Mouse (Mus musculus): Measurements from ENCODE around the gene Pars2. TPM values are rescaled to one million over a fixed set of nuclear protein-coding genes. Genes with fewer than 3 reads are reported as not detected.

Gene Pars2
- polyA plus RNA-seq, 1 experiment from 2014 or later, result 17.9 TPM

GRCm38 (mm10) chr4:106618898-106619297, 32.0 kb upstream of the Pars2 start:
- 85% methylated on average over 4 of the region's 4 CpGs for WGBS
- no peak overlapping the region for H3K4me2 ChIP-seq (replicated peaks; ENCODE audit: low read depth, low read length)
- H3K4me3 ChIP-seq (ENCODE audit: low read length), result no peak overlapping the region
- H3K36me3 ChIP-seq (ENCODE audit: insufficient read depth, low read length), result no peaks in the 10 kb centered on the region
- peaks cover 27% of the 10 kb centered on the region for H3K27me3 ChIP-seq (ENCODE audit: insufficient read depth, low read length)
- no peak overlapping the region for H3K9ac ChIP-seq (replicated peaks; ENCODE audit: low read length)
- H3K4me1 ChIP-seq (ENCODE audit: insufficient read depth, low read length), result peaks cover 14% of the 10 kb centered on the region
- H3K27ac ChIP-seq (ENCODE audit: low read length), result no peak overlapping the region
- no peaks in the 10 kb centered on the region for H3K9me3 ChIP-seq (ENCODE audit: low read length)
- no peak for ATAC-seq (ENCODE audit: low FRiP score, low TSS enrichment)

- 60% methylated on average over 3 of the region's 3 CpGs for WGBS
- H3K27me3 ChIP-seq (ENCODE audit: insufficient read depth, low read length), result peaks cover 32% of the 10 kb centered on the region
These were observed 29.4 kb upstream of the Pars2 start for GRCm38 (mm10) chr4:106621428-106621827.

GRCm38 (mm10) chr4:106622030-106622493, 28.8 kb upstream of the Pars2 start, which contains the start of gene Ttc22:
Ttc22 (plus strand) TSS chr4:106622432.
- peak within 1 kb of the TSS; percentile 30 for H3K4me3 ChIP-seq (ENCODE audit: low read length)
- peaks cover 32% of the 10 kb centered on the region for H3K27me3 ChIP-seq (ENCODE audit: insufficient read depth, low read length)
- 28% methylated on average over 16 of the region's 16 CpGs for WGBS
- H3K4me1 ChIP-seq (ENCODE audit: insufficient read depth, low read length), result peaks cover 11% of the 10 kb centered on the region
- no peaks in the 10 kb centered on the region for H3K9me3 ChIP-seq (ENCODE audit: low read length)
- ATAC-seq (ENCODE audit: low FRiP score, low TSS enrichment), result no peak
- H3K4me2 ChIP-seq (replicated peaks; ENCODE audit: low read depth, low read length), result peak within 1 kb of the TSS; percentile 44
- no peaks in the 10 kb centered on the region for H3K36me3 ChIP-seq (ENCODE audit: insufficient read depth, low read length)
- H3K27ac ChIP-seq (ENCODE audit: low read length), result no peak within 1 kb of the TSS
- no peak within 1 kb of the TSS for H3K9ac ChIP-seq (replicated peaks; ENCODE audit: low read length)

More at GRCm38 (mm10) chr4:106621428-106621827, 29.4 kb upstream of the Pars2 start:
- H3K4me1 ChIP-seq (ENCODE audit: insufficient read depth, low read length), result peaks cover 14% of the 10 kb centered on the region
- H3K4me3 ChIP-seq (ENCODE audit: low read length), result no peak overlapping the region
- H3K27ac ChIP-seq (ENCODE audit: low read length), result no peak overlapping the region
- no peaks in the 10 kb centered on the region for H3K36me3 ChIP-seq (ENCODE audit: insufficient read depth, low read length)
- no peak overlapping the region for H3K9ac ChIP-seq (replicated peaks; ENCODE audit: low read length)
- no peaks in the 10 kb centered on the region for H3K9me3 ChIP-seq (ENCODE audit: low read length)
- H3K4me2 ChIP-seq (replicated peaks; ENCODE audit: low read depth, low read length), result no peak overlapping the region
- no peak for ATAC-seq (ENCODE audit: low FRiP score, low TSS enrichment)

- no peak for ATAC-seq (ENCODE audit: low FRiP score, low TSS enrichment)
- peak overlapping the region; percentile 30 for H3K4me3 ChIP-seq (ENCODE audit: low read length)
- peaks cover 7% of the 10 kb centered on the region; the same call in 1 of the 2 replicates for H3K4me1 ChIP-seq (ENCODE audit: insufficient read depth, low read length)
- no peak overlapping the region for H3K27ac ChIP-seq (ENCODE audit: low read length)
- H3K36me3 ChIP-seq (ENCODE audit: insufficient read depth, low read length), result no peaks in the 10 kb centered on the region
- WGBS, result 27% methylated on average over 28 of the region's 28 CpGs
- no peak overlapping the region for H3K9ac ChIP-seq (replicated peaks; ENCODE audit: low read length)
- H3K9me3 ChIP-seq (ENCODE audit: low read length), result no peaks in the 10 kb centered on the region
- H3K4me2 ChIP-seq (replicated peaks; ENCODE audit: low read depth, low read length), result peak overlapping the region; percentile 44
- peaks cover 32% of the 10 kb centered on the region for H3K27me3 ChIP-seq (ENCODE audit: insufficient read depth, low read length)
These were observed 28.2 kb upstream of the Pars2 start for GRCm38 (mm10) chr4:106622712-106623111.

- H3K27ac ChIP-seq (ENCODE audit: low read length), result no peak overlapping the region
- no peaks in the 10 kb centered on the region for H3K36me3 ChIP-seq (ENCODE audit: insufficient read depth, low read length)
- H3K9ac ChIP-seq (replicated peaks; ENCODE audit: low read length), result no peak overlapping the region
- ATAC-seq (ENCODE audit: low FRiP score, low TSS enrichment), result no peak
- 91% methylated on average over 10 of the region's 10 CpGs for WGBS
- H3K4me2 ChIP-seq (replicated peaks; ENCODE audit: low read depth, low read length), result no peak overlapping the region
- peaks cover 15% of the 10 kb centered on the region for H3K4me1 ChIP-seq (ENCODE audit: insufficient read depth, low read length)
- peaks cover 32% of the 10 kb centered on the region for H3K27me3 ChIP-seq (ENCODE audit: insufficient read depth, low read length)
- H3K4me3 ChIP-seq (ENCODE audit: low read length), result no peak overlapping the region
- no peaks in the 10 kb centered on the region for H3K9me3 ChIP-seq (ENCODE audit: low read length)
These were observed 26.6 kb upstream of the Pars2 start for GRCm38 (mm10) chr4:106624271-106624670.

GRCm38 (mm10) chr4:106627809-106628208, 23.1 kb upstream of the Pars2 start:
- Histone ChIP-seq H3K36me3 (ENCODE audit: insufficient read depth, low read length) (no peaks in the 10 kb centered on the region), H3K4me1 (ENCODE audit: insufficient read depth, low read length) (peaks cover 43% of the 10 kb centered on the region), H3K27me3 (ENCODE audit: insufficient read depth, low read length) (peaks cover 16% of the 10 kb centered on the region), H3K4me3 (ENCODE audit: low read length) (no peak overlapping the region), H3K9me3 (ENCODE audit: low read length) (no peaks in the 10 kb centered on the region), H3K9ac (replicated peaks; ENCODE audit: low read length) (no peak overlapping the region), H3K4me2 (replicated peaks; ENCODE audit: low read depth, low read length) (no peak overlapping the region), H3K27ac (ENCODE audit: low read length) (no peak overlapping the region)
- no peak for ATAC-seq (ENCODE audit: low FRiP score, low TSS enrichment)
- 79% methylated on average over 5 of the region's 5 CpGs for WGBS

- no peak overlapping the region for H3K4me3 ChIP-seq (ENCODE audit: low read length)
- no peak overlapping the region for H3K9ac ChIP-seq (replicated peaks; ENCODE audit: low read length)
- H3K36me3 ChIP-seq (ENCODE audit: insufficient read depth, low read length), result no peaks in the 10 kb centered on the region
- peaks cover 53% of the 10 kb centered on the region for H3K4me1 ChIP-seq (ENCODE audit: insufficient read depth, low read length)
- H3K27ac ChIP-seq (ENCODE audit: low read length), result peak overlapping the region; percentile 17; the same call in 1 of the 2 replicates
- H3K9me3 ChIP-seq (ENCODE audit: low read length), result no peaks in the 10 kb centered on the region
- ATAC-seq (ENCODE audit: low FRiP score, low TSS enrichment), result peak; percentile 16; the same call in 1 of the 2 replicates
- 36% methylated on average over 9 of the region's 9 CpGs for WGBS
- H3K27me3 ChIP-seq (ENCODE audit: insufficient read depth, low read length), result peaks cover 6% of the 10 kb centered on the region
- H3K4me2 ChIP-seq (replicated peaks; ENCODE audit: low read depth, low read length), result no peak overlapping the region
These were observed 22.1 kb upstream of the Pars2 start for GRCm38 (mm10) chr4:106628650-106629360.

- peaks cover under 1% of the 10 kb centered on the region; the same call in 1 of the 2 replicates for H3K27me3 ChIP-seq (ENCODE audit: insufficient read depth, low read length)
- no peaks in the 10 kb centered on the region for H3K36me3 ChIP-seq (ENCODE audit: insufficient read depth, low read length)
- no peak overlapping the region for H3K4me2 ChIP-seq (replicated peaks; ENCODE audit: low read depth, low read length)
- H3K9me3 ChIP-seq (ENCODE audit: low read length), result no peaks in the 10 kb centered on the region
- H3K4me3 ChIP-seq (ENCODE audit: low read length), result no peak overlapping the region
- 64% methylated on average over 5 of the region's 5 CpGs for WGBS
- H3K27ac ChIP-seq (ENCODE audit: low read length), result peak overlapping the region; percentile 17; the same call in 1 of the 2 replicates
- ATAC-seq (ENCODE audit: low FRiP score, low TSS enrichment), result no peak
- peaks cover 59% of the 10 kb centered on the region for H3K4me1 ChIP-seq (ENCODE audit: insufficient read depth, low read length)
- no peak overlapping the region for H3K9ac ChIP-seq (replicated peaks; ENCODE audit: low read length)
These were observed 21.5 kb upstream of the Pars2 start for GRCm38 (mm10) chr4:106629374-106629773.

GRCm38 (mm10) chr4:106630333-106631220, 20.3 kb upstream of the Pars2 start:
- WGBS, result 20% methylated on average over 14 of the region's 14 CpGs
- no peak overlapping the region for H3K9ac ChIP-seq (replicated peaks; ENCODE audit: low read length)
- no peaks in the 10 kb centered on the region for H3K36me3 ChIP-seq (ENCODE audit: insufficient read depth, low read length)
- H3K4me3 ChIP-seq (ENCODE audit: low read length), result no peak overlapping the region
- ATAC-seq (ENCODE audit: low FRiP score, low TSS enrichment), result no peak
- H3K4me2 ChIP-seq (replicated peaks; ENCODE audit: low read depth, low read length), result no peak overlapping the region
- no peaks in the 10 kb centered on the region for H3K9me3 ChIP-seq (ENCODE audit: low read length)
- H3K27ac ChIP-seq (ENCODE audit: low read length), result no peak overlapping the region
- peaks cover 62% of the 10 kb centered on the region for H3K4me1 ChIP-seq (ENCODE audit: insufficient read depth, low read length)
- no peaks in the 10 kb centered on the region for H3K27me3 ChIP-seq (ENCODE audit: insufficient read depth, low read length)

Measured in kidney, embryonic 16.5 days (tissue).